Mouse (Mus musculus): Measurements from ENCODE around the gene Celf1. TPM values are rescaled to one million over a fixed set of nuclear protein-coding genes. Genes with fewer than 3 reads are reported as not detected.
A peak's percentile ranks its signal among the peaks of the same experiment; 100 is the strongest.

The Celf1 gene
- total and polyA plus RNA-seq, 2 experiments from 2014 or later, result 69.5 to 82.5 TPM

DNA sequence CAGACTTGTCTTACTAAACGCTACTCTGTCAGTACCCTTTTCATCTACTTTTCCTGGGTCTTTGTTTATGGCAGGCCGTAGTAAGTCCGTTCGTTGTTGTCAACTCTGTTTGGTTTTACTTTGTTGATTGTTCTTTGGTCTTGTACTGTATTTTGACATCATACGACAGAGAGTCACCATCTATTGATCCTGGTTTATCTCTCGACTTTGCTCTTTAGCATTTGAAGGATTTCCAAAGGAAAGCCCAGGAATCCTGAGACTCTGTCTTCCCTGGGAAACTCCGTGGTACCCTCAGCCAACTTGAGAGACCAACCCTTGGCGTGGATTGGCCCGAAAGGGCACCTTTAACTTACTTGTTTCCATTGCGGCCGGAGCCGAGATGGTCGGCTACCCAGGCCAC lies 11.6 kb upstream of the Celf1 start:
- H3K27me3 ChIP-seq (ENCODE audit: insufficient read depth, low read length), result no peaks in the 10 kb centered on the region
- no peak overlapping the region for H3K27ac ChIP-seq (ENCODE audit: low read depth, low read length)
- no peak for DNase-seq (ENCODE audit: low spot score)
- H3K9ac ChIP-seq (replicated peaks; ENCODE audit: low read length, poor library complexity, severe bottlenecking), result no peak overlapping the region
- no peaks in the 10 kb centered on the region for H3K9me3 ChIP-seq (ENCODE audit: low read length)
- no peak overlapping the region for H3K4me3 ChIP-seq (ENCODE audit: low read depth, low read length)
- H3K36me3 ChIP-seq (ENCODE audit: insufficient read depth, low read length), result no peaks in the 10 kb centered on the region
- no peak for ATAC-seq (ENCODE audit: low FRiP score)
- TF ChIP-seq CTCF (IDR thresholded peaks at IDR 0.05), result no peak
- 82% methylated on average over 13 of the region's 13 CpGs for WGBS
- H3K4me2 ChIP-seq (ENCODE audit: low read depth, low read length, poor library complexity, severe bottlenecking), result no peak overlapping the region
- H3K4me1 ChIP-seq (ENCODE audit: insufficient read depth, low read length), result no peaks in the 10 kb centered on the region

DNA sequence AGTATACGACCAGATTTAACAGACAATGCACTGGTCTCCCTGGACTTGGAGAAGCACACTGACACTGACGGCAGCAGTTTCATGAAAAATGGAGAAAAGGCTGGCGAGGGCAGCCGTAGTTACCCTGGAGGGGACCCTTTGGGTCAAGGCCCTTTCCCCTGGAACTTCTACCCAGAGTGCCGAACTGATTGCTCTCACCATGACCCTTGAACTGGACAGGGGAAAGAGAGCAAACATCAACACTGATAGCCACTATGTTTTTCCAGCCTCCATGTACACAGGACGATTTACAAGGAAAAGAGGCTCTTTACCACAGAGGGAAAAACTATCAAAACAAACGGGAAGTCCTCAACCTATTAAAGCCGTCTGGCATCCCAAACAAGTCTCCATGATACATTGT lies 8.4 kb upstream of the Celf1 start:
- Histone ChIP-seq H3K27ac (ENCODE audit: low read depth, low read length) (no peak overlapping the region), H3K4me1 (ENCODE audit: insufficient read depth, low read length) (no peaks in the 10 kb centered on the region), H3K27me3 (ENCODE audit: insufficient read depth, low read length) (no peaks in the 10 kb centered on the region), H3K4me3 (ENCODE audit: low read depth, low read length) (no peak overlapping the region), H3K9ac (replicated peaks; ENCODE audit: low read length, poor library complexity, severe bottlenecking) (no peak overlapping the region), H3K36me3 (ENCODE audit: insufficient read depth, low read length) (no peaks in the 10 kb centered on the region), H3K9me3 (ENCODE audit: low read length) (no peaks in the 10 kb centered on the region), H3K4me2 (ENCODE audit: low read depth, low read length, poor library complexity, severe bottlenecking) (no peak overlapping the region)
- ATAC-seq (ENCODE audit: low FRiP score), result no peak
- DNase-seq (ENCODE audit: low spot score), result no peak
- 84% methylated on average over 8 of the region's 8 CpGs for WGBS
- no peak for TF ChIP-seq CTCF (IDR thresholded peaks at IDR 0.05)

DNA sequence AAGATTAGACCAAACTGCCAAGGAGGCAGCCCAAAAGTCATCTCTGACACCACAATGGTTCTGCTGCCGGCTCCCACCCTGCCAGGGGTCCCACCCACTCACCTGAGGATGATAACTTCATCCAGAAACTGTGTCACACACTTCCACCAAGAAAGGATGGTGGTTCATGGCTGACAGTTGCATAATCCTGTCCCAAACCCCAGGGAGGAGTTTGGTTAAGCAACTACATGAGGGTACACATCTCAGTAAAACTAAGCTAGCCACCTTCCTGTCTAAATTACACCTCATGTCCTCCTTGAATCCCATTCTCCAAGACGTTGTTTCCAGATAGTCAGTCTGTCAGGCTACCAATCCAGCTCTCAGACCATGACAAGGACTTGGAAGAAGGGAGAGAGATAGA lies 7.9 kb upstream of the Celf1 start:
- 79% methylated on average over 2 of the region's 2 CpGs for WGBS
- H3K4me1 ChIP-seq (ENCODE audit: insufficient read depth, low read length), result no peaks in the 10 kb centered on the region
- DNase-seq (ENCODE audit: low spot score) (no peak), ATAC-seq (ENCODE audit: low FRiP score) (no peak)
- H3K36me3 ChIP-seq (ENCODE audit: insufficient read depth, low read length), result no peaks in the 10 kb centered on the region
- no peaks in the 10 kb centered on the region for H3K27me3 ChIP-seq (ENCODE audit: insufficient read depth, low read length)
- H3K4me3 ChIP-seq (ENCODE audit: low read depth, low read length), result no peak overlapping the region
- H3K27ac ChIP-seq (ENCODE audit: low read depth, low read length), result no peak overlapping the region
- TF ChIP-seq CTCF (IDR thresholded peaks at IDR 0.05), result no peak
- H3K9me3 ChIP-seq (ENCODE audit: low read length), result no peaks in the 10 kb centered on the region
- H3K9ac ChIP-seq (replicated peaks; ENCODE audit: low read length, poor library complexity, severe bottlenecking), result no peak overlapping the region
- H3K4me2 ChIP-seq (ENCODE audit: low read depth, low read length, poor library complexity, severe bottlenecking), result no peak overlapping the region

DNA sequence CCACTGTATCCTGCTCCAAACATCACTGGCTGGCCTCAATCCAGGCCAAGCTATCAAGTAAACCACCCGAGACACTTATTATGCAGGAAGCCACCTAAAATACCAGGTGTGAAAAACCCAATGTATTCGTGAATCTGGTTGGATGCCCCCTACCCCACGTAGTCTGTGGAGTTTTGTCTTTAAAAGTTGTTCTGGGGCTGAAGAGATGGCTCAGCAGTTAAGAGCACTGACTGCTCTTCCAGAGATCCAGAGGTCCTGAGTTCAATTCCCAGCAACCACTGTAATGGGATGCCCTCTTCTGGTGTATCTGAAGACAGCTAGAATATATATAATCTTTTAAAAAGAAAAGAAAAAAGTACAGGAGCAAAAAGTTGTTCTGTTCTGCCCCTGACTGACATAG lies 1.8 kb upstream of the Celf1 start:
- 74% methylated on average over 3 of the region's 3 CpGs for WGBS
- Histone ChIP-seq H3K4me1 (ENCODE audit: insufficient read depth, low read length) (peaks cover 13% of the 10 kb centered on the region), H3K9me3 (ENCODE audit: low read length) (no peaks in the 10 kb centered on the region)

DNA sequence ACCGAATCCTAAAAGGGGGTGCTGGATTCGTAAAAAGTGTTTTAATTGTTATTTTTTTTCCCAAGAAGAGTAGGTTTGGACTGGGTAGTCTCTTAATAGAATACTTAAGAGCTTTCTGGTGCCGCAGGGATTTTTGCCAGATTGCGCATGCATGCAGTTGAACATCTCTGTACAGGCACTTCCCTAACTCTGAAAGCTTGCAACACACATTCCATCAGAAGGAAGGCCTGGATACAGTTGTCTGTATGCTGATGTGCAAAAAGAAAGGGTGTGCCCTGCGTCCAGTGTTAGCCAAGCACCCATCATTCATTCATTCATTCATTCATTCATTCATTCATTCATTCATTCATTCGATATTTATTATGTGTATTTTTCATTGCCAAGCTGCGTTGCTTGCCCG lies 432 bp upstream of the Celf1 start:
- Histone ChIP-seq H3K9me3 (ENCODE audit: low read length) (no peaks in the 10 kb centered on the region), H3K9ac (replicated peaks; ENCODE audit: low read length, poor library complexity, severe bottlenecking) (peak overlapping the region; percentile 89), H3K4me2 (ENCODE audit: low read depth, low read length, poor library complexity, severe bottlenecking) (peak overlapping the region; percentile 65), H3K36me3 (ENCODE audit: insufficient read depth, low read length) (no peaks in the 10 kb centered on the region), H3K4me3 (ENCODE audit: low read depth, low read length) (peak overlapping the region; percentile 73), H3K4me1 (ENCODE audit: insufficient read depth, low read length) (peaks cover 13% of the 10 kb centered on the region), H3K27ac (ENCODE audit: low read depth, low read length) (peak overlapping the region; percentile 90), H3K27me3 (ENCODE audit: insufficient read depth, low read length) (no peaks in the 10 kb centered on the region)
- TF ChIP-seq CTCF (IDR thresholded peaks at IDR 0.05), result no peak
- ATAC-seq (ENCODE audit: low FRiP score) (peak; percentile 65), DNase-seq (ENCODE audit: low spot score) (peak; percentile 15)
- WGBS, result 38% methylated on average over 8 of the region's 8 CpGs

More for the DNA sequence above, 1.8 kb upstream of the Celf1 start:
- Histone ChIP-seq H3K27me3 (ENCODE audit: insufficient read depth, low read length) (no peaks in the 10 kb centered on the region), H3K9ac (replicated peaks; ENCODE audit: low read length, poor library complexity, severe bottlenecking) (no peak overlapping the region), H3K4me3 (ENCODE audit: low read depth, low read length) (no peak overlapping the region), H3K36me3 (ENCODE audit: insufficient read depth, low read length) (no peaks in the 10 kb centered on the region), H3K27ac (ENCODE audit: low read depth, low read length) (no peak overlapping the region), H3K4me2 (ENCODE audit: low read depth, low read length, poor library complexity, severe bottlenecking) (no peak overlapping the region)
- peak; percentile 8; the same call in 1 of the 2 replicates for TF ChIP-seq CTCF (IDR thresholded peaks at IDR 0.05)
- ATAC-seq (ENCODE audit: low FRiP score), result no peak
- no peak for DNase-seq (ENCODE audit: low spot score)

DNA sequence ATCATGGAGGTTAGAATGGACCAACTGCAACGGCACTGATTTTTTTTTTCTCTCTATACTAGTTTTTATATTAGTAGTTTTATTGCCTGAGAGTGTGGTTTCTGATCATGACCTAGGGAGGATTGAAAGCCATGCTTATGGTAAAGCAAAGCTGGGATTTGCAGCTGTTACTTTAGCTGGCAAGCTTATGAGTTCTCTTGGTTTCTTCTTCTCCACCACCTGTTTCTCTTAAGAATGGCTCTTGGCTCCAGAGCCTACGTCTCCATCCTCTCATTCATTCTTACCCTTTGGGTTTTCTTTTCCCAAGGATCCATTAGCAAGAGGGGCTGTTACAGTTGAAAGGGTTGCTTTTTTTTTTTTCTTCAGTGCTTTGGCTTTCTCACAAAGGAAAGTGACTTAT lies 1.6 kb downstream of the Celf1 start:
- no peaks in the 10 kb centered on the region for H3K9me3 ChIP-seq (ENCODE audit: low read length)
- 0 out of 2 replicates have a peak overlapping the region, but pooled peaks have one; percentile 89 for H3K9ac ChIP-seq (replicated peaks; ENCODE audit: low read length, poor library complexity, severe bottlenecking)
- peaks cover 13% of the 10 kb centered on the region for H3K4me1 ChIP-seq (ENCODE audit: insufficient read depth, low read length)
- H3K36me3 ChIP-seq (ENCODE audit: insufficient read depth, low read length), result no peaks in the 10 kb centered on the region
- DNase-seq (ENCODE audit: low spot score) (no peak), ATAC-seq (ENCODE audit: low FRiP score) (no peak)
- TF ChIP-seq CTCF (IDR thresholded peaks at IDR 0.05), result no peak
- WGBS, result 42% methylated on average over 2 of the region's 2 CpGs
- H3K4me3 ChIP-seq (ENCODE audit: low read depth, low read length), result peak overlapping the region; percentile 73
- H3K4me2 ChIP-seq (ENCODE audit: low read depth, low read length, poor library complexity, severe bottlenecking), result peak overlapping the region; percentile 65
- no peak overlapping the region for H3K27ac ChIP-seq (ENCODE audit: low read depth, low read length)
- no peaks in the 10 kb centered on the region for H3K27me3 ChIP-seq (ENCODE audit: insufficient read depth, low read length)
